Mouse (Mus musculus) stomach, postnatal 0 days (tissue): ENCODE results near the gene Maf. TPM values are rescaled to one million over a fixed set of nuclear protein-coding genes. Genes with fewer than 3 reads are reported as not detected.

Experiments used
- ATAC-seq: fragments of 200-750 bp; cut with Nextera tagmentation; 2 replicates; pipeline ENCODE4 v1.8.0; 2017; ENCODE audit not compliant: low FRiP score, low TSS enrichment
- DNase-seq: peaks from one replicate; pipeline ENCODE4 v3.0.0-alpha.2; 2016; ENCODE audit warnings: low spot score
- H3K27ac ChIP-seq: fragments of 300-500 bp; sonication (generic); replicated peaks from 2 replicates; pipeline ENCODE4 v1.5.1; 2014; ENCODE audit warnings: mild to moderate bottlenecking, control low read depth
- H3K27me3 ChIP-seq: fragments of 300-500 bp; sonication (generic); 2 replicates; pipeline ENCODE4 v1.6.1; 2014; ENCODE audit warnings: low read length; ENCODE audit not compliant: control insufficient read depth, insufficient read depth
- H3K36me3 ChIP-seq: fragments of 300-500 bp; sonication (generic); 2 replicates; pipeline ENCODE4 v1.6.1; 2014; ENCODE audit warnings: low read length, mixed read lengths; ENCODE audit not compliant: control insufficient read depth, insufficient read depth
- H3K4me1 ChIP-seq: fragments of 300-500 bp; sonication (generic); replicated peaks from 2 replicates; pipeline ENCODE4 v1.6.1; 2014; ENCODE audit warnings: antibody characterized with exemption; ENCODE audit not compliant: control insufficient read depth, insufficient read depth
- H3K4me2 ChIP-seq: fragments of 300-500 bp; sonication (generic); replicated peaks from 2 replicates; pipeline ENCODE4 v1.6.1; 2014; ENCODE audit warnings: low read depth, mild to moderate bottlenecking, control low read depth, moderate library complexity
- H3K4me3 ChIP-seq: fragments of 300-500 bp; sonication (generic); 2 replicates; pipeline ENCODE4 v1.5.1; 2014; ENCODE audit warnings: low read depth, low read length, control low read depth
- H3K9ac ChIP-seq: fragments of 300-500 bp; sonication (generic); 2 replicates; pipeline ENCODE4 v1.6.1; 2014; ENCODE audit warnings: mild to moderate bottlenecking, low read length, control low read depth, mixed read lengths
- H3K9me3 ChIP-seq: fragments of 300-500 bp; sonication (generic); 2 replicates; pipeline ENCODE4 v1.6.1; 2016; ENCODE audit warnings: low read length; ENCODE audit not compliant: control insufficient read depth
- CTCF ChIP-seq: IDR thresholded peaks from 2 replicates; pipeline ENCODE4 v1.5.1; 2016; ENCODE audit warnings: antibody characterized with exemption, low read depth, mild to moderate bottlenecking, moderate library complexity
- EP300 ChIP-seq: optimal IDR thresholded peaks from 2 replicates; pipeline ENCODE3; 2016; ENCODE audit warnings: antibody characterized with exemption
- WGBS: fragments of 180-500 bp; shearing (Covaris S2); extraction: QIAGEN DNeasy Blood & Tissue Kit; methylation state at CpG from one replicate; pipeline ENCODE4 v1.1.7; 2014; 5-methylcytosine and 5-hydroxymethylcytosine counted together
- polyA plus RNA-seq: library from polyadenylated mRNA; unstranded; fragments of >200 nt; fragmentation: Nextera tagmentation; extraction: Ambion mirVana; gene quantifications from 2 replicates; pipeline ENCODE4 v1.2.1, GENCODE M21; 2015

Maf gene
- polyA plus RNA-seq, 1 experiment from 2014 or later = 5.1 TPM

DNA sequence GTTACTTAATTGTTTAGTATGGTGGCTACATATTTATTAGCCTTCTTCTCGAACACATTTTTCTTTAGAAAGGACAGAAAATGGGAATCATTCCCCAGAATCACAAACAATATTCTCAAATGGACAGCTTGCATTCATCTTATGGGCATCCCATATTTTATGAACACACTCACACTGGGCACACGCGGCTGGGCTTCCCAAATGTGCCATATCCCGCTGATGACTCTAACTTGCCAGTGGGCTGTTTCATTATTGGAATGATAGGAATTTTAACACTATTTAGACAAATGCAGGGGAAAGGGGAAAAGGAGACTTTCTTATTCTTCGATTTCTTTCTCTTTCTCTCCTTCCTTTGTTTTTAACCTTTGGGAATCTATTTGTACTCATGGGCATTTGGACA lies 6.6 kb downstream of the Maf start:
- H3K9me3 ChIP-seq = no peaks in the 10 kb centered on the region
- H3K4me2 ChIP-seq = no peak overlapping the region
- H3K4me1 ChIP-seq = no peaks in the 10 kb centered on the region
- no peaks in the 10 kb centered on the region for H3K27me3 ChIP-seq
- ATAC-seq (no peak), DNase-seq (no peak)
- no peak overlapping the region for H3K4me3 ChIP-seq
- H3K9ac ChIP-seq = no peak overlapping the region
- no peak for TF ChIP-seq CTCF
- no peak for TF ChIP-seq EP300
- H3K27ac ChIP-seq = no peak overlapping the region
- no peaks in the 10 kb centered on the region for H3K36me3 ChIP-seq
- WGBS = 69% methylated on average over 5 of the region's 5 CpGs

DNA sequence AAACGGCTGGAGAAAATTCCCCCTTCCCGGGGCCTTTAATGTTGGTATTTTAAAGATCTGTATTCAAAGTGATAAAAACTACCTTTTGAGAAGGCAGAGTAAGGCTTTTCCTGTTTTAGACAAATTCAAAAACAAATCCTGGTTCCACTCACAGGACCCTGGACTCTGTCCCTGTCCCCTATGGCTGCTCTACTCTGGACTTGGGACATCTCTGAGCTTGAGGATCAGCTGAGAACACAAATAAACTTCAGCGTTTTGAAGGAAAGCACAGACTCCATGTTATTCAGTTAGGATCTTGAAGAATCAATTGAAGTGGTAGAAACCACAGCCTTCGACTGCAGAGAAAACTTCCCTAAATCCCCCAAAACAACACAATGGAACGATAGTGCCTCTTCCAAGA lies 8.4 kb downstream of the Maf start:
- no peaks in the 10 kb centered on the region for H3K27me3 ChIP-seq
- no peak for ATAC-seq
- no peak for DNase-seq
- no peak overlapping the region for H3K27ac ChIP-seq
- no peak overlapping the region for H3K9ac ChIP-seq
- H3K4me3 ChIP-seq = no peak overlapping the region
- H3K9me3 ChIP-seq = no peaks in the 10 kb centered on the region
- no peak for TF ChIP-seq CTCF
- TF ChIP-seq EP300 = no peak
- no peaks in the 10 kb centered on the region for H3K36me3 ChIP-seq
- H3K4me1 ChIP-seq = no peaks in the 10 kb centered on the region
- 43% methylated on average over 5 of the region's 5 CpGs for WGBS
- no peak overlapping the region for H3K4me2 ChIP-seq

DNA sequence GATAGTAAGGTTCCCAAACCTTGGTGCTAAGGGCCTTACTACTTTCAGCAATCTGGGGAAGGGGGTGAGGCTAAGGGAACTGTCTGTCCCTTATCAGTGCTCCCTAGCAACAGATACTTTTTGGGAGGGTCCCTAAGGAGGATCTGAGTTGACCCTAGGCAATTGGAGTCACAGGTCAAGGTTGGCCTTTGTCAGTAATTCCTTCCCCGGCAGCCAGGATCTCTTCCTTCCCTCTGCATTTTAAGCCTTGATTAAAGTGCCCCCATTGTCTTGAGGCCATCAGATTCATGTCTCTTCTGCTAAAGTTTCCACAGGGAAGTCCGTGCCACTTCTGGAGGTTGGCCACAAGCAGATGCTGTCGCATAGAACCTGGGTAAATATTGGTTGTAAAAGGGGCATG lies 10.2 kb downstream of the Maf start:
- ATAC-seq (no peak), DNase-seq (no peak)
- no peak overlapping the region for H3K27ac ChIP-seq
- no peaks in the 10 kb centered on the region for H3K36me3 ChIP-seq
- H3K4me3 ChIP-seq = no peak overlapping the region
- TF ChIP-seq CTCF (no peak), EP300 (no peak)
- no peaks in the 10 kb centered on the region for H3K4me1 ChIP-seq
- H3K9ac ChIP-seq = no peak overlapping the region
- WGBS = 57% methylated on average over 3 of the region's 3 CpGs
- no peaks in the 10 kb centered on the region for H3K27me3 ChIP-seq
- no peak overlapping the region for H3K4me2 ChIP-seq
- no peaks in the 10 kb centered on the region for H3K9me3 ChIP-seq

DNA sequence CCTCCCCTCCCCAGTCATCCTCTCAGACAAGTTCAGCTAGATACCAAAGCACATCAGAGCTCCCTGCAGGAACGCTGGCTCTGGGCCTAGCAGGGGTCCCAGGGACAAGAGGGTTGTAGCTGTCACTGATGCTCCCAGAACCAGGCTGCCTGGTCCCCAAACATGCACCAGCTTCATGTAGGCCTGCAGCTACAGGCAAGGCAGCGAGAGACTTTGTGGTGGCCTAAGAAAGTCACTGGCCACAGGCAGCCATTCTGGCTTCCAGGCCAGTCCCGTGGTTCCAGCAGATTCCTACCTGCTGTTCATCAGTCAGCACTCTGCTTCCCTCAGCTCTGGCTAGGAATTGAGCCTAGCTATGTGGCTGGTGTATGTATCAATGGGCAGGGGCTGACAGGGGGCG lies 10.9 kb downstream of the Maf start:
- Histone ChIP-seq H3K4me2 (no peak overlapping the region), H3K4me1 (no peaks in the 10 kb centered on the region), H3K27ac (no peak overlapping the region), H3K36me3 (no peaks in the 10 kb centered on the region), H3K9ac (no peak overlapping the region), H3K9me3 (no peaks in the 10 kb centered on the region), H3K4me3 (no peak overlapping the region), H3K27me3 (no peaks in the 10 kb centered on the region)
- TF ChIP-seq CTCF (no peak), EP300 (no peak)
- DNase-seq (no peak), ATAC-seq (no peak)
- 84% methylated on average over 4 of the region's 4 CpGs for WGBS

DNA sequence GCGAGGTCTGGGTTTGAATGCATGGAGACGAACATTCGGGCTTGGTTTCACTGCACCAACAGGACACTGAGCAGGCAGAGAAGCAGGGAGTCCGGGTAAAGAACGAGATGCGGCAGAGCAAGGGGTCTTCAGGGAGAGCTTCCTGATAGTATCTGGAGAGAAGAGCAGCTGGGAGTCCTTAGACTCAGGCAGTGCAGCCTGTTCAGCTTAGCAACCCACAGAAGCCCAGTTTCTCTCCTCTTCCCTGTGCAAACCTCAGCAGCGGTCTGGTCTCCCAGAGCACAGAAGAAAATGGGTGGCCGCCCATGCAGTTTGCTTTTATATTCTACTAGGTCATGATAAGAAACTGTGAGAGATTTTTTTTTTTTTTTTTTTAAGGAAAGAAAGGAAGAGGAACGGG lies 20.2 kb downstream of the Maf start:
- no peak for DNase-seq
- Histone ChIP-seq H3K9me3 (no peaks in the 10 kb centered on the region), H3K36me3 (no peaks in the 10 kb centered on the region), H3K4me1 (no peaks in the 10 kb centered on the region), H3K27me3 (no peaks in the 10 kb centered on the region), H3K4me2 (no peak overlapping the region), H3K9ac (no peak overlapping the region), H3K27ac (no peak overlapping the region), H3K4me3 (no peak overlapping the region)
- no peak for TF ChIP-seq EP300
- TF ChIP-seq CTCF = no peak
- ATAC-seq = no peak
- WGBS = 76% methylated on average over 9 of the region's 9 CpGs

DNA sequence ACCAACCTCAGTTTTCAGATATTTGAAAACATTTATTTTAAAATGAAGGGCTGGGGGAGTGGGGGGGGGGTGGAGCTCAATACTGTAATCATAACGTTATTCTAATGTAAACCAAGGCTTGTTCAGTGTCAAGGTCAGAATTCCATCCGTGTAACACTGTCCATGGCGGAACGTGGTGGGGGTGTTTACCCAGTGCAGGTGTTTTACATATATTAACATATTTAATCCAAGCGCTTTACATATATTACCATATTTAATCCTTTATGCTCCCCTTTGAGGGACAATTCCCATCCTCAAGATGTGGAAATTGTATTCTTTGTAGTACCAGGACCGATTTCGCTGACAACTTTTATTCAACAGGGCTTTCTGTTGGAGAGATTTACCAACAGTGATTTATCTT lies 24.3 kb downstream of the Maf start:
- TF ChIP-seq CTCF = no peak
- TF ChIP-seq EP300 = no peak
- WGBS = 50% methylated on average over 7 of the region's 7 CpGs
- no peak for ATAC-seq

DNA sequence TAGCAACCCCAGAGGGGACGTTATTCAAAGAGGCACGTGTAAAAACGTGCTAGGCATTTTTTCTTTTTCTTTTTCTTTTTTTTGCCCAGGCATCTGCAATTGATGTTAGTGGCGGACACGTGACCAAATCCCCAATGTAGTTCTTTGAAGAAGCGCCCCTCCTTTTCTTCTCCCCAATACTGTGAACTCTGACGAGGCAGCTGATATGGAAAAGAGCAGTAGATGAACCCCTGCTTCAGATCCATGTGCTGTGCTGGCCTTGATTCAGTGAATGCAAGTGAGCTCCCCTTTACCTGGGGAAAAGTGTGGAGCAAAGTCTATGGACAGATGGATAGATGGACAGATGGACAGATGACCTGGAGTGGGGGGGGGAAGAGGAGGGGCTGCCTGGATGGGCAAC lies 28.1 kb downstream of the Maf start:
- Histone ChIP-seq H3K9ac (no peak overlapping the region), H3K4me3 (no peak overlapping the region), H3K27ac (no peak overlapping the region), H3K4me1 (no peaks in the 10 kb centered on the region), H3K36me3 (no peaks in the 10 kb centered on the region), H3K4me2 (no peak overlapping the region), H3K27me3 (no peaks in the 10 kb centered on the region), H3K9me3 (no peaks in the 10 kb centered on the region)
- no peak for ATAC-seq
- TF ChIP-seq CTCF (no peak), EP300 (no peak)
- no peak for DNase-seq
- WGBS = 73% methylated on average over 7 of the region's 7 CpGs

More for the DNA sequence above, 24.3 kb downstream of the Maf start:
- H3K36me3 ChIP-seq = no peaks in the 10 kb centered on the region
- no peaks in the 10 kb centered on the region for H3K27me3 ChIP-seq
- no peaks in the 10 kb centered on the region for H3K9me3 ChIP-seq
- no peak overlapping the region for H3K4me3 ChIP-seq
- no peak overlapping the region for H3K27ac ChIP-seq
- no peak overlapping the region for H3K4me2 ChIP-seq
- H3K4me1 ChIP-seq = no peaks in the 10 kb centered on the region
- no peak for DNase-seq
- H3K9ac ChIP-seq = no peak overlapping the region
